Mouse (Mus musculus): ENCODE data around the gene Elmod2.

Gene Elmod2

DNA sequence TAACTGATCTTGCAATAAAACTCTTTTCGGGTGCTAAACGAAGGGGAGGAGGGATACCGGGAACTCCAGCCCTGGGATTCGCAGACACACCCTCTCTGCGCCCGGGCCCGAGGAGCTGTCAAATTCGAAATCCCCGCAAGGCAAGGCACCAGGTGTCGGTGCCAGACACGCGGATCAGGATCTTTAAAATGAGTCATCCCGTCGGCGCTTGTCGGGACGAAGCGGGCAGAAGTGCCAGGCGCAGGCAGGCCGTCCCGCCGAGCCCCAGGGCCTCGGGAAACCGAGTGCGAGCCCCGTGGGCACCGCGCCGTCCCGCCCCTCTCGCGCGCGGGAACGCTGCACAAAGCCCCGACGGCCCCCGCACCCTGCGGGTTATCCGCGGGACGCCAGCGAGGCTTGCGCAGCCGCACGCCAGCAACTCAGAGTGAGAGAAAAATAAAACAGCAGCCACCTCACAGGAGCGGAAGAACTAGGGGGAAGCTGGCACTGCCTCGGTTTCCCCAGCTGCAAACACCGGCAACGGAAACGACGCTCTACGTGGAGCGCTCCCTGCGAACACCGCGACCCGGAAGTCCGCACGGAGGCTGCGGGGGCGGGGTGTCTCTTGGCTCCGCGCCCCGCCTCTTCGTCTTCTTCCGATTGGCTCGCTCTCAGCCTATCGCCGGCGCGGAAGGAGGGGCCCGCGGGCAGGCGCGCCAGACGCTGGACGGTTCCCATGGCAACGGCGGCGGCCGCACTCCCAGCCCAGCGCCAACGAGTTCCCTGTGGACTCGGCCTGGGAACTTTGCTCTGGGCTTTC lies at the start of gene Elmod2:
Gene Elmod2 (minus strand): TSS at position 588 of the 799 bp plus-strand sequence.
- under 1% methylated on average over 85 of the region's 85 CpGs for WGBS

GRCm38 (mm10) chr8:83381016-83381415 lies 48.7 kb upstream of the Elmod2 start:
- WGBS: 86% methylated on average over 2 of the region's 2 CpGs

DNA sequence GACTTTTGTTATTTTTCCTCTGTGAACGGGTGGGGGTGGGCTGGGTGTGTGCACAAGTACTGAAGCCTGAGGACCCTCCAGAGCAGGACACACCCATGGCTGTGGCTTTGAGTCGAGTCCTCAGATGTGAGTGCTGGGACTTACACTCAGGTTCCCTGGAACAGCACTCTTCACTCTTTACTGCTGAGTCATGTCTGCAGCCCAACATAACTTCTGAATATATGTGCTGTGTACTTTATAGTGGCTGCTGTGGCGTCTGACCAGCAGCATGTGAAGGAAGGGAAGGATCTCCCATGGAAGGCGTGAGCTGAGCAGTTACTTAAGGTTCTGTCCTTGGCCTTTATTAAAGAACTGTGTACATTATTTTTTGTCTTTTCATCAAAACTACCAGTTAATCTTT lies 47.9 kb upstream of the Elmod2 start:
- 81% methylated on average over 4 of the region's 4 CpGs for WGBS

DNA sequence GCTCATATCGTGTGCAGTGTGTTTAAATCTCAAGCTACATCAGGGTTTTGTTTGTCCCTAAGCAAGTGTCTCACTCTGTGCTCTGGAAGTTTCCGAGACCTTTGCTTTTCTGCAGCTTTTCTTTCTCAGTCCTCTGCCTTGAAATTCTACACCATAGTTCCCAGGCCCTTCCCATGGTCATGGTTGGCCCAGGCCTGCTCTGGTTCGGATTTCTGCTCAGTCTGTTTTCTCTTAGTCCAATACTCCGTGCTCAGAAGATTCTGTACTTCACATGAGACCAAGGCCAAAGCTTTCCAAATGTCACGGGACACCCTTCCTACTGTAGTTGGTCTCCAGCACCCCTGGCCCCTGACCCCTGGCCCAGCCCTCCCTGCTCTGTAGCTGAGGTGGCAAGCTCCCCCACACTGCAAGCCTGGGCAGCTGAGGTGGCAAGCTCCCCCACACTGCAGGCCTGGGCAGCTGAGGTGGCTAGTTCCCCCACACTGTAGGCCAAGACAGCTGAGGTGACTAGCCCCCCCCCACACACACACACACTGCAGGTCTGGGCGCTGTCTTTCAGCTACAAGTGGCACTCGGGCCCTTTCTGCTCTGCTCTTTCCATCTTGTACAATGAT lies 31.0 kb upstream of the Elmod2 start:
- 84% methylated on average over 7 of the region's 7 CpGs for WGBS

DNA sequence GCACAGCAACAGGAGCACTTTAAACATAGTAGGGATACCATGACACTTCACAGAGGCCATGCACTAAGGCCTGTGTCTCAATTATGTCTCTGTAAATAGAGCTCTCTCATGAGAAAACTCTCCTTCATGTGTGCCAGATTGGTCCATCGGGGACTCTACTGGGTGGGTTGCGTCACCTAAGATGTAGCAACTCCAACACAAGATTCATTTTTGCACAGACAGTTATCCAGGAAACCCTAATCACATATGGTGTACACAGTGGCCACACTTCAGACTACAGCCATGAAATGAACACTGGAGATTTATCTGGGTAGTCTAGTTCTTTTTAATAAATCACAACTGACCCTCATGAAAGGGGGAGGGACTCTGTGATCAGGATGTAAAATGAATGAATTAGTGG lies 19.0 kb upstream of the Elmod2 start:
- 91% methylated on average over 2 of the region's 2 CpGs for WGBS

GRCm38 (mm10) chr8:83348263-83348662 lies 16.0 kb upstream of the Elmod2 start, which contains the start of gene Mgat4d:
Mgat4d (plus strand) TSS chr8:83348471.
- whole genome bisulfite sequencing: 83% methylated on average over 18 of the region's 18 CpGs

DNA sequence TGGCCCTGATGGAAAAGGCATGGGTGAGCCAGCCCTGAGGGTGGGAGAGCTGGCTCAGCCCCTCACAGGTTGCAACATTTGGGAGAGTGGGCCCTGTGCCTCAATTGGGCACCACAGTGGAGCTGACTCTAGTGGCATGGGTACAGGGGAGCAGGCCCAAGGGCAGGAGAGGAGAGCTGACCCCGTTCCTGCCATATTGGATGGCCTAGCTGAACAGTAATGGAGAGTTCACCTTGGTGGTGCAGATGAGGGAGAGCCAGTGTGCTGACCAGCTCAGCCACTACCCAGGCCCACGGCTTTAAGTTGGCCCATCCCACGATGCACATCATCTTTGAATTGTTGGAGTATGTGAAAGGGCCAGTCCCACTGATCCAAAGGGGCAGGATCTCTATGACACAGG lies 9.8 kb upstream of the Elmod2 start:
- 93% methylated on average over 3 of the region's 3 CpGs for WGBS

- WGBS: 19% methylated on average over 7 of the region's 7 CpGs
Measured at GRCm38 (mm10) chr8:83332864-83333263, 578 bp upstream of the Elmod2 start.

DNA sequence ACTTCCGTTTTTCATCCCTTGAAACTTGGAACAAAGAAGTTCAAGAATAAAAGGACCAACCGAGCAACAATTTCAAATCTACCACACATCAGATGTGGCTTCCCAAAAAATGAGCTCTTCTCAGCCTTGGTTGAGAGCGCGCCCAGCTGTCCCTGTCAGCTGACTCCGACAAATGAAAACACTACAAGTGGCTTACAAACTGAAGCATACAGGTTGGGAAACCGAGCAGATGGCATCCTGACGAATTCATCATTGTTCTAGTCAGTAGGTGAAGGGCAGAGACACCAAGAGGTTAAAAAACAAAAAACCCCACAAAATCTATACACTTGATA lies 753 bp downstream of the Elmod2 start:
- 5% methylated on average over 7 of the region's 7 CpGs for WGBS

DNA sequence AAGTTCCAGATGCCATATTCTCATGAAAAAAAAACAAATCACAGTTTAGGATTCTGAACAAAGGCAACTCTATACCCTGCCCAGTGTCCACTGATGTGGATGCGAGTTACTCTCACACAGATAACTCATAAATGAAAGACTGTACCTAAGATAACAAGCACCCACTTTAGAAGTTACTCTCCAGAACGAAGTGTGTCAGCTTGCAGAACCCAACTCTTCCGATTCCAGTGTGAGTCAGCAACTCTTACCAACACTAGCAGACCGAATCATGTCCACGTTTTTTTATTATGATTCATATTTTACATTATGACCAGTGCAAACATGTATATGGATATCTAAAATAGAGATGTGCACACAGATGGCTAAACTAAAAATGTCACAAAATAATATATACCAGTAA lies 4.4 kb downstream of the Elmod2 start:
- 66% methylated on average over 5 of the region's 5 CpGs for WGBS

GRCm38 (mm10) chr8:83323056-83323455 lies 9.2 kb downstream of the Elmod2 start:
- WGBS: 94% methylated on average over 2 of the region's 2 CpGs

- WGBS: 94% methylated on average over 6 of the region's 6 CpGs
Measured at GRCm38 (mm10) chr8:83322374-83322773, 9.9 kb downstream of the Elmod2 start.

GRCm38 (mm10) chr8:83320543-83320942 lies 11.7 kb downstream of the Elmod2 start:
- 90% methylated on average over 3 of the region's 3 CpGs for WGBS

DNA sequence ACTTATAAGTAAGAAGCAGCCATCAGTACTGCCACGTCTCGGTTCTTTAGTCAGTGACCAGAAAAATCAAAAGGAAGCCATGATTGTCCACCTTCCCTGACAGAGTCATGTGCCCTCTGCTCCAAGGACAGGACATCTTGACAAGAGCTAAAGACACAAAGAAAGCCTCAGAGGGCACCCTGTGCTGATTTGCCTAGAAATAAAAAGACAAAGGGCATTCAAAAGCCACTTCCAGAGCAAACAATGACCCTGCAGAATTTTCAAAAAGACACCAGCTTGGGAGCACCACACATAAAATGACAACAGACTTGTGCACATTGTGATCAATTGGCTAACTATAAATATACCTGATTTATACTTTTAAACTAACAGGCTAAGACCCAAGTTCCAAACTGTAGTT lies 16.6 kb downstream of the Elmod2 start:
- 84% methylated on average over 2 of the region's 2 CpGs for WGBS

DNA sequence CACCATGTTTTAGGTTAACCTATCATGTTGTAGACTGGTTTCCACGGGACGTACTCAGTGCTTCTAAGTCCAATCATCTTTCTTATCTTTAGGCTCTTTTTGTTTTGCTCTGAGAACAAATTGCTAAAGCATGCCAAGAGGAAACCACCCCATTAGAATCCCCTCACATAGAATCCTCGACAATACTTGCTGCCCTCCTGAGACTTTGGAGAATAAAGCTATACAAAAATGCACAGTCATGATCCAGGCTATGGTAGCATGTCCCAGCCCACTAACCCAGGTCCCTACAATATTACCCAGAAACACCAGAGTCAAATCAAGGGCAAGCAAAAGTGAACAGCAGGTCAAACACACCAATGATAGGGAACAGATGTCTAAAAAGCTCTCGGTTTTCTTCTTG lies 17.2 kb downstream of the Elmod2 start:
- WGBS: 82% methylated on average over 4 of the region's 4 CpGs

- 78% methylated on average over 6 of the region's 6 CpGs for WGBS
Measured at GRCm38 (mm10) chr8:83309836-83310235, 22.4 kb downstream of the Elmod2 start.

GRCm38 (mm10) chr8:83304946-83305345 lies 27.3 kb downstream of the Elmod2 start:
- 93% methylated on average over 1 of the region's 1 CpGs for WGBS

- WGBS: 41% methylated on average over 1 of the region's 1 CpGs
Measured at GRCm38 (mm10) chr8:83300135-83300534, 32.2 kb downstream of the Elmod2 start.

DNA sequence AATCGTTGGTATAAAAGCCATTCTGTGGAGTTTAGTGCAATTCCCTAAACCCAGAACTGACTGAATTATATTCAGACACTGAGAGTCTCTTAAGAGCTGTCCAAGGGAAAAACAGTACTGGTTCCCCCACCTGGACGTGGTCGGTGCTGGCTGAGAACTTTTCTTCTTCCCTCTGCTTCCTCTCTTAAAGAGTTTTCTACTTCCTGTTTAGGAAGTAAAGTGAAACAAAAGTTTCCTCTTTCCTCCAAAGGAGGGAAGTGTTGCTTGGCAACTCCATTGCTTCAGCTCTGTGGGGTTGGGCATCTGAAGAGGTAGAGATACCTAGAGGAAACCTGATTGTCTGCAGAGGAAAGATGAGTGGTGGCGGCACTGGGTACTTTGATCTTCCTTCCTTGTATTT lies 34.9 kb downstream of the Elmod2 start:
- WGBS: 77% methylated on average over 4 of the region's 4 CpGs

DNA sequence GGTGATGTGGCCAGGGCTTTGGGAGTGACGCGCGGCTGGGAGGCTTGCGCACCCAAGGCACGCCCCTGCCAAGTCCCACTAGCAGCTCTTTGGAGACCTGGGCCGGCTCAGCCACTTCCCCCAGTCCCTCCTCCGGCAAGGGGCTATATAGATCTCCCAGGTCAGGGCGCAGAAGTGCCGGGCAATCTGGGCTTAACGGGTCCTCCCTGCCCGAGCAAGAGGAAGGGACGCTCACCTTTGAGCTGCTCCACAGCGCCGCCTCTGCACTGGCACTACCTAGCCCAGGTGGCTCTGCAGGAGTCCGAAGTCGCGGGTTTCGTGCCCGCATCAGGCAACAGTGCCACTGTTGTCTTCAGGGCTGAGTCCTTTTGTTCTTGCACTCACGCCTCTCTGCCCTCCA lies 42.1 kb downstream of the Elmod2 start, which contains the start of gene Ucp1:
Gene Ucp1 (plus strand): TSS at position 177 of the 400 bp plus-strand sequence.
- 10% methylated on average over 20 of the region's 20 CpGs for WGBS

DNA sequence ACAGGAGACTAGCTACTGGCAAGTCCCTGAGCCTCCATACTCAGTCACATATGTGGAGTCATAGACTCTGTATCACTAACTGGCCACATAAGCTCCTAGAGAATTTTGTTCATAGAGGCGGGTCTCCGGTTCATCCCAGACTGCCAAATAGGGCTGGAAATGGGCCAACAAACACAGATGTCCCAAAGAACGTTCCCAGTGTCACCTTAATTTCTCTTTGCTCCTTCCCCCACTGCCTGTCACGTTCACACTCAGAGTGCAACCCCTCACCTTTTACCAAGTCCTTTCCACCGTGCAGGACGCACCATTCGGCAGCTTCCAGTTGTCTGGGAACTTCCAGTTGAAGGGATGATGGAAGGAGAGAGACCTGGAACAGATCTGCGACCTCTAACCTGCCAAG lies 46.9 kb downstream of the Elmod2 start:
- WGBS: 72% methylated on average over 8 of the region's 8 CpGs

DNA sequence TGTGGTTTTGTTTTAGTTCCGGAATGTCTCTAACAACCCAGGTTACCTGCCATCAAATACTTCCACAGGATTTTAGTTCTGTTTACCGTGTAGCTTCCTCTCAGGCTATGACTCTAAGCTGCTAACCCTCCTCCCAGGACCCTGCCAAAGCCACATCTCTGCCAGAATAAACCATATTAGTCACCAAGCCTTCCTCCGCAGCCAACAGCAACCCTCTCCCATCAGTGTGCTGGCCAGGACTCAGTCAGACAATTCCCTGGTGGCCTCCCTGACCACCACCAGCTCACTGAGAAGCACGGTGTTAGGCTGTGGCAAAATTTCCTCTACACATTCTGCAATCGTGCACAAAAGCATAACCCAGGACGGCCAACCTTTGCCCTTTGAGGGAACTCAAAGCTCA lies 53.9 kb downstream of the Elmod2 start:
- WGBS: 75% methylated on average over 6 of the region's 6 CpGs

DNA sequence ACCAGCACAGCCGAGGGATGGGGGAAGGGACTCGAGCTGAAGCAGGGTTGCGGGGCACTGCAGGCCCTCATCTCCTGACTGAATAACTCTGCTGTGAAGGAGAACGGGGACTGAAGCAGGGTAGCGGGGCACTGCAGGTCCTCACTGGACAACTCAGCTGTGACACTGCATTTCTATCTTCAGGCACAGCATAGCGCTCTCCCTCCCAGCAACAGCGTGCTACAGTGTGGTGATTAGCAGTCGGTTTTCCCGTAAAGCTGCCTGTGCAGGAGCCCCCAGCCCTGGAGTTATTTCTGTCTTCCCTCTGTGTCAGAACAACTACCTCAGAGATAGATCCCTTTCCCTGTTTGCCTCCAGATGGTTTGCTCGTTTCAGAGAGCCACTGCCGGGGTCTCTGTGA lies 57.8 kb downstream of the Elmod2 start:
- WGBS: 68% methylated on average over 11 of the region's 11 CpGs
